Mouse (Mus musculus): ENCODE results near the gene Birc2.

The Birc2 gene

GRCm38 (mm10) chr9:7846667-7847199 lies 9.9 kb upstream of the Birc2 start:
- no peak for DNase-seq (ENCODE audit: low read depth)

- DNase-seq (ENCODE audit: low read depth): no peak
Measured at GRCm38 (mm10) chr9:7845216-7845895, 8.5 kb upstream of the Birc2 start.

- no peak for DNase-seq (ENCODE audit: low read depth)
Measured at GRCm38 (mm10) chr9:7841221-7841620, 4.4 kb upstream of the Birc2 start.

- DNase-seq (ENCODE audit: low read depth): peak; percentile 57
Measured at GRCm38 (mm10) chr9:7837806-7838440, 1.1 kb upstream of the Birc2 start.

- DNase-seq (ENCODE audit: low read depth): no peak
Measured at GRCm38 (mm10) chr9:7836331-7836730, 533 bp downstream of the Birc2 start.

GRCm38 (mm10) chr9:7835302-7835701 lies 1.6 kb downstream of the Birc2 start:
- DNase-seq (ENCODE audit: low read depth): no peak

GRCm38 (mm10) chr9:7833421-7833820 lies 3.4 kb downstream of the Birc2 start:
- no peak for DNase-seq (ENCODE audit: low read depth)

- DNase-seq (ENCODE audit: low read depth): peak; percentile 55
Measured at GRCm38 (mm10) chr9:7829531-7830528, 7.0 kb downstream of the Birc2 start.

- no peak for DNase-seq (ENCODE audit: low read depth)
Measured at GRCm38 (mm10) chr9:7828706-7829105, 8.2 kb downstream of the Birc2 start.

GRCm38 (mm10) chr9:7824916-7825315 lies 11.9 kb downstream of the Birc2 start:
- DNase-seq (ENCODE audit: low read depth): no peak

- no peak for DNase-seq (ENCODE audit: low read depth)
Measured at GRCm38 (mm10) chr9:7822758-7823157, 14.1 kb downstream of the Birc2 start.

- DNase-seq (ENCODE audit: low read depth): no peak
Measured at GRCm38 (mm10) chr9:7805101-7805506, 31.8 kb downstream of the Birc2 start.

- no peak for DNase-seq (ENCODE audit: low read depth)
Measured at GRCm38 (mm10) chr9:7798555-7798954, 38.3 kb downstream of the Birc2 start.

GRCm38 (mm10) chr9:7797542-7797941 lies 39.3 kb downstream of the Birc2 start:
- no peak for DNase-seq (ENCODE audit: low read depth)

- no peak for DNase-seq (ENCODE audit: low read depth)
Measured at GRCm38 (mm10) chr9:7796129-7796864, 40.6 kb downstream of the Birc2 start.

- DNase-seq (ENCODE audit: low read depth): no peak
Measured at GRCm38 (mm10) chr9:7795581-7795980, 41.3 kb downstream of the Birc2 start.

- no peak for DNase-seq (ENCODE audit: low read depth)
Measured at GRCm38 (mm10) chr9:7793561-7793960, 43.3 kb downstream of the Birc2 start.

GRCm38 (mm10) chr9:7790580-7791084 lies 46.2 kb downstream of the Birc2 start:
- DNase-seq (ENCODE audit: low read depth): peak; percentile 77

- no peak for DNase-seq (ENCODE audit: low read depth)
Measured at GRCm38 (mm10) chr9:7789764-7790575, 46.9 kb downstream of the Birc2 start.

GRCm38 (mm10) chr9:7788411-7788810 lies 48.5 kb downstream of the Birc2 start:
- DNase-seq (ENCODE audit: low read depth): no peak

- no peak for DNase-seq (ENCODE audit: low read depth)
Measured at GRCm38 (mm10) chr9:7786086-7786485, 50.8 kb downstream of the Birc2 start.

Measured in c-Kit-positive CD71-positive TER-119-negative erythroid progenitor cells, embryonic 14.5 days (primary cell).